Mouse (Mus musculus) naive thymus-derived CD4-positive, alpha-beta T cell, adult 2 months (primary cell): ENCODE results near the gene Ifitm6.
"Not testable (repeated sequence)": the region's sequence is repeated elsewhere in the genome, so short reads cannot be mapped to it uniquely, and the experiment has no call there.

ENCODE experiments used
- DNase-seq: peaks from one replicate; pipeline ENCODE4 v3.0.0-alpha.2; 2011; ENCODE audit warnings: low read depth

The Ifitm6 gene

GRCm38 (mm10) chr7:140970931-140971330 is 46.8 kb downstream of the Ifitm6 start:
- no peak for DNase-seq

GRCm38 (mm10) chr7:140968710-140969109 is 49.0 kb downstream of the Ifitm6 start:
- DNase-seq: not testable (repeated sequence)

GRCm38 (mm10) chr7:140967862-140968591 is 49.7 kb downstream of the Ifitm6 start:
- DNase-seq: no peak

GRCm38 (mm10) chr7:140966921-140967320 is 50.8 kb downstream of the Ifitm6 start, which contains the start of gene Ifitm1:
Gene Ifitm1 (plus strand): TSS chr7:140967221.
- no peak for DNase-seq
